ENCODE assay signal across 8 mouse cellular contexts in genomic region chr14:40965507-40966356, GRCm38 (mm10). TPM values are rescaled to one million over a fixed set of nuclear protein-coding genes. Genes with fewer than 3 reads are reported as not detected.
DNase-seq lines count a peak whose midpoint lies in the region; ATAC-seq lines count a peak whose summit lies in the region.

No protein-coding gene starts in this region.

- peak overlapping the region; percentile 83 for H3K4me3 ChIP-seq in embryonic facial prominence, embryonic 12.5 days
- peak overlapping the region; percentile 93 for H3K4me3 ChIP-seq in hindbrain, embryonic 14.5 days (replicated peaks; ENCODE audit: low read length)

- H3K27me3 ChIP-seq in embryonic facial prominence, embryonic 12.5 days = no peaks in the 10 kb centered on the region
- H3K27me3 ChIP-seq in hindbrain, embryonic 14.5 days (ENCODE audit: control insufficient read depth, insufficient read depth, low read length) = no peaks in the 10 kb centered on the region

- H3K36me3 ChIP-seq in embryonic facial prominence, embryonic 12.5 days = no peaks in the 10 kb centered on the region
- no peaks in the 10 kb centered on the region for H3K36me3 ChIP-seq in hindbrain, embryonic 14.5 days (replicated peaks; ENCODE audit: control insufficient read depth, insufficient read depth)

- ATAC-seq in embryonic facial prominence, embryonic 12.5 days (ENCODE audit: insufficient number of reproducible peaks, insufficient read depth, low FRiP score, low TSS enrichment) = peak; percentile 7; the same call in 1 of the 2 replicates
- ATAC-seq in hindbrain, embryonic 14.5 days (ENCODE audit: low FRiP score) = peak; percentile 12
- peak; percentile 44 for ATAC-seq in monocyte, adult 5-6 weeks (replicated peaks; ENCODE audit: insufficient number of reproducible peaks, low FRiP score, low TSS enrichment, poor library complexity, severe bottlenecking)

- H3K4me2 ChIP-seq in embryonic facial prominence, embryonic 12.5 days (replicated peaks) = peak overlapping the region; percentile 86
- H3K4me2 ChIP-seq in hindbrain, embryonic 14.5 days (replicated peaks) = peak overlapping the region; percentile 89

- DNase-seq in adrenal gland, adult 2 months = peak; percentile 61
- no peak for DNase-seq in adrenal gland, postnatal 4 days (ENCODE audit: low spot score in 2 of 2)
- peak; percentile 55 for DNase-seq in CD4-positive helper T cell, adult 2 months (ENCODE audit: low read depth, low spot score)
- DNase-seq in hindbrain, embryonic 14.5 days (ENCODE audit: low spot score) = peak; percentile 42
- peak; percentile 48 for DNase-seq in liver
- no peak for DNase-seq in right cerebral cortex, postnatal 4 days

- peaks cover 27% of the 10 kb centered on the region for H3K4me1 ChIP-seq in embryonic facial prominence, embryonic 12.5 days
- H3K4me1 ChIP-seq in hindbrain, embryonic 14.5 days (replicated peaks; ENCODE audit: control insufficient read depth, insufficient read depth, low read length) = peaks cover 29% of the 10 kb centered on the region

- peak overlapping the region; percentile 81 for H3K9ac ChIP-seq in embryonic facial prominence, embryonic 12.5 days
- H3K9ac ChIP-seq in hindbrain, embryonic 14.5 days = peak overlapping the region; percentile 85

- H3K9me3 ChIP-seq in embryonic facial prominence, embryonic 12.5 days = no peaks in the 10 kb centered on the region
- no peaks in the 10 kb centered on the region for H3K9me3 ChIP-seq in hindbrain, embryonic 14.5 days (ENCODE audit: control insufficient read depth, low read length)

- peak overlapping the region; percentile 78 for H3K27ac ChIP-seq in embryonic facial prominence, embryonic 12.5 days
- H3K27ac ChIP-seq in hindbrain, embryonic 14.5 days = peak overlapping the region; percentile 77

- under 1% methylated on average over 15 of the region's 15 CpGs for WGBS in embryonic facial prominence, embryonic 12.5 days
- 0% methylated on average over 15 of the region's 15 CpGs for WGBS in hindbrain, embryonic 14.5 days

RNA-seq across cellular contexts. Expression of gene Tspan14, which starts 0.9 kb away (rescaled TPM):
- total RNA-seq in adrenal gland, adult 2 months (2021) = 10 to 100 TPM; 26.3 to 35.8 TPM
- polyA plus RNA-seq in adrenal gland, adult 2 months (2012; rRNA removed) = 30.7 and 31.2 TPM in 2 replicates
- total RNA-seq in adrenal gland, postnatal 4 days (2021) = 10 to 100 TPM; 54.0 to 57.9 TPM
- 87.6 and 89.7 TPM in 2 replicates for polyA plus RNA-seq in embryonic facial prominence, embryonic 12.5 days (2016; fragmentation: Nextera tagmentation; extraction: Ambion mirVana)
- 65.6 and 70.1 TPM in 2 replicates for polyA plus RNA-seq in hindbrain, embryonic 14.5 days (2014; fragmentation: Nextera tagmentation; extraction: Ambion mirVana)
- 52.3 to 82.1 TPM (median 68.3 TPM) in 3 replicates for total RNA-seq in monocyte, adult 5-6 weeks (2017)

RNA-seq across cellular contexts. Expression of gene Fam213a, which starts 47.9 kb away (rescaled TPM):
- 100 to 1,000 TPM in 1 of 2 experiments, 10 to 100 TPM in 1; 98.0 to 158 TPM for total RNA-seq in adrenal gland, adult 2 months (2021)
- polyA plus RNA-seq in adrenal gland, adult 2 months (2012; rRNA removed) = 26.2 and 36.3 TPM in 2 replicates
- total RNA-seq in adrenal gland, postnatal 4 days (2021) = 10 to 100 TPM; 75.5 to 79.0 TPM
- polyA plus RNA-seq in embryonic facial prominence, embryonic 12.5 days (2016; fragmentation: Nextera tagmentation; extraction: Ambion mirVana) = 57.1 and 57.7 TPM in 2 replicates
- 86.6 and 94.3 TPM in 2 replicates for polyA plus RNA-seq in hindbrain, embryonic 14.5 days (2014; fragmentation: Nextera tagmentation; extraction: Ambion mirVana)
- 21.0 to 81.0 TPM (median 74.2 TPM) in 3 replicates for total RNA-seq in monocyte, adult 5-6 weeks (2017)

Comparison
In these comparisons a context has a peak if more than half of its experiments do, and no peak if none do; other contexts are left out.
1. DNase-seq: peak in adrenal gland, adult 2 months (single experiment), CD4-positive helper T cell, adult 2 months (single experiment), hindbrain, embryonic 14.5 days (single experiment) and liver (single experiment); none in adrenal gland, postnatal 4 days (0 of 2) and right cerebral cortex, postnatal 4 days (single experiment).
2. Peak in every context shown above with its lines, with median percentiles within 50 percentile points of each other: ATAC-seq.